Mouse (Mus musculus) T-helper 17 cell (primary cell): ENCODE measurements at regions not wholly inside any gene's neighbourhood (a gene's known extent, or its start where the extent isn't known, plus 50 kb on each side); places are given as distances from the start of the nearest gene placed in this dataset.

Source experiments
- in situ Hi-C, 2 experiments: fragments of 300-600 bp; cut with MboI, MseI; formaldehyde crosslinking; loops; 1 replicate in 1 of 2; 2 replicates in 1 of 2; pipeline ENCODE4 v1.15.1; 2025; ENCODE audit warnings: high pct_unique_total_duplicates in 2 of 2

- in situ Hi-C loops: no loop called here
Measured at GRCm38 (mm10) chr5:33512253-33512884, 78.6 kb upstream of the Nkx1-1 start.

DNA sequence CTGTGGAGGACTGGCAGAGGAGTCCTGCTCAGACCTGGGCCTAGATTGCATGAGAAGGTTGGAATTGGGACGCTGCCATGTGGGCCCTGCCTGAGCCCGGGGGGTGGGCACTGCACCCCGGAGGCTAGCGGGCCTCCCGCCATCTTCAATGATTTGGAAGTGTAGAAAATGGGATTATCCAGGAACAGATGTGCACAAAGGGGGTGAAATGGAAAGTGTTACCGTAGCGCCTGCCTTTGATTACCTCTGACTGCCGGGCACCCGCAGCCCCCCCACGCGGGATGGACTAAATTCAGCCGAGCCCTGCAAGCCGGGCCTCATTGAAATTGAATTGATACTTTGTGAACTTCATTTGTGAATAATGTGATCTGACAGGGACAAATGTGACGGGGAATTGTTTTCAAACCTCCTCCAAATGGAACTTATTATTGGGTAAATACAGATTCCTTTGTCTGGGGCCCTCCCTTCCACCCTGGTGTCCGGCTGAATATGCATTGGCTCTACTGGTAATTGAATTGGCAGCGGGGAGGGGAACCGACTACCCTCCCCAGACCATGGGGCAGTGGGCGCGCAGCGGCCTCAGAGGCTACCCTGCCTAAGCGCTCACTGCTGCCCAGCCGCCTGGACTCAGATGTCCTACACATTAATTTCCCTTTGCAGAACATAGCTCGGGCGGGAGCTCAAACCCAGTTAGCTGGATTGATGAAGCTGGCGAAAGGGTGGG is 77.9 kb upstream of the Nkx1-1 start:
- in situ Hi-C loops: no loop called here

- in situ Hi-C loops: no loop called here
Measured at GRCm38 (mm10) chr5:33505786-33506185, 72.0 kb upstream of the Nkx1-1 start.

GRCm38 (mm10) chr5:33501735-33502495 is 68.1 kb upstream of the Nkx1-1 start:
- in situ Hi-C loops: no loop called here

DNA sequence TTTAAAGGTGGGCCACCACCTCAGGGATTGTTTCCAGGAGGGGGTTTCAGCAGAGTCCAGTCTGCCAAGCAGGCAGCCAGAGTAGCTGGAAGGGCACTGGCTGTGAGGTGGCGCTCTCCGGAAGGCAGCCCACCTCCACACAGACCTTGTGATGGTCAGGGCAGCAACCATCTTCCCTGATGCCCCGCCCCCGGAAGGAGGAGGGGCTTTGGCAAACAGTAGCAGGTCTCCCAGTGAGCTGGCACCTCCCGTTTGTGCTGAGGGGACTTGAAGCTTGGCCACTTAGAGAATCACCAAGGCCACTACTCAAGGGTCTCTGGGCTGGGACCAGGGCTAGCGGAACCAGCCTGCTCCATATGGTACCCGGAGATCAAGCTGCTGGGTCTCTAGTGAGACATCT is 67.4 kb upstream of the Nkx1-1 start:
- in situ Hi-C loops: no loop called here

- in situ Hi-C loops: no loop called here
Measured at GRCm38 (mm10) chr5:33495900-33496529, 62.2 kb upstream of the Nkx1-1 start.

DNA sequence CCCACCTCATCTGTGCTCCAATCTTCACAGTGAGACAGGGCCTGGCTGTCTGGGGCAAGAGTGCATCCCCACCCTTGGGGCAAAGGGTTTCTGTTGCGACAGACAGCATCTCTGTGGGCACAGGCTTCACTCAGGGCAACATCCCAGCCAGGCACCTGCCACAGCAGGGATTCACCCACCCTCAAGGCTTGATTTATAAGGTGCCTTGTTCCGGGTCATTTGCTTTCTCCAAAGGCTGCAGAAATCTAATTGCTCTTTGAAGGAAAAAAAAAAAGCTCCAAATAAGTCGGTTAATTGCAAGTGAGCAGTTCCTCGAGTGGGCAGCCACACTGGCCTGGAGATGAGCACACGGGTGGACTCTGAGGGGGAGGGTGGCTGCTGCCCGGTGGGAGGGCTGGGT is 61.5 kb upstream of the Nkx1-1 start:
- in situ Hi-C loops: no loop called here

- in situ Hi-C loops: no loop called here
Measured at GRCm38 (mm10) chr5:33492604-33493315, 59.0 kb upstream of the Nkx1-1 start.

- in situ Hi-C loops: no loop called here
Measured at GRCm38 (mm10) chr5:33489286-33489685, 55.5 kb upstream of the Nkx1-1 start.

DNA sequence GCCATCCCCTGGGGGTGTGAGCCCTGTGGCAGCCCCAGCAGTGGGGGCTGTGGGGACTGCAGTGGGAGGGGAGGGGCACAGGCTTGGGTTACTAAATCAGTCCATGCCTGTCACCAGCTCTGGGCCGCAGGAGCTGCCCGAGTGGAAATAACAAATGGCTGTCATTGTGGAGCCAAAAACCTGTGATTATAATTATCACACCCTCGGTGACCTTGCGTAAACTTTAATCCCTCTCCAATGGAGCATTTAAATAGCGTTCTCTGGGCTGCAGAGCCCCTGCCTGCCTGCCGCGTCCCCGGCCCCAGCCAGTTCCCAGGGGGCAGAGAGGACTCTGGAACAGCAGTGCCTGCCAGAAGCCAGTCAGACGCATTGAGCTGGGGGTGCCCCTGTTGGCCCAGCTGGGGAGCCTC is 54.4 kb upstream of the Nkx1-1 start:
- in situ Hi-C loops: no loop called here

DNA sequence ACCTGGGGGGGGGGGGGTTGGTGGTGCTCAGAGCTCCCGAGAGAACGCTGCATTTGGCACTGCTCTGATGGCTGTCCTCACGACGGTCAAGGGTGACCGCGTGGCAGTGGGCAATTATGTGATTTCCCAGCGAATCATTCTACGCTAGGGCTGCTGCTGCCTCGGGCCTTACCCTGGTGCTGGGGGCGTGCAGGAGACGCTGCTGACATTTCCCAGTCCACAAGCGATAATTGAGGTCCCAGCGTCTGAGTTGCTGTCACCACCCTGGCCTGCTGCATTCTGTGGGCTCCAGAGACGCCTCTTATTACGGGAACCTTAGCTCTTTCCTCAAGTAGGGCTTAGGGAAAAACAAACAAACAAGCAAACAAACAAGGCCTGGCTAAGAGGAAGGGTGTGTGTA is 52.0 kb upstream of the Nkx1-1 start:
- in situ Hi-C loops: no loop called here
